Mouse (Mus musculus) MEL (cell line): Measurements from ENCODE around the gene Slc16a9. TPM values are rescaled to one million over a fixed set of nuclear protein-coding genes. Genes with fewer than 3 reads are reported as not detected.

Experiments used
- DNase-seq: peaks from one replicate; pipeline ENCODE4 v3.0.0; 2011; ENCODE audit warnings: low read depth, low spot score
- H3K27ac ChIP-seq: 2 replicates; pipeline ENCODE4 v1.5.1; 2012; ENCODE audit warnings: low read depth, mild to moderate bottlenecking, control low read depth, low read length, moderate library complexity; ENCODE audit not compliant: control insufficient read depth
- H3K27me3 ChIP-seq, 2 experiments: fragments of 150-350 bp in 1 of 2; sonication (generic) in 1 of 2; 2 replicates each; pipeline ENCODE4 v1.6.1; 2012; ENCODE audit warnings: low read length in 2 of 2, mild to moderate bottlenecking in 2 of 2, improper control_type of control experiment in 1 of 2, moderate library complexity in 1 of 2; ENCODE audit not compliant: insufficient read depth in 2 of 2, control insufficient read depth in 1 of 2
- H3K36me3 ChIP-seq, 2 experiments: 2 replicates each; pipeline ENCODE4 v1.6.1; 2012 to 2014; ENCODE audit warnings: low read length in 2 of 2, improper control_type of control experiment in 1 of 2, inconsistent platforms in 1 of 2, mild to moderate bottlenecking in 1 of 2; ENCODE audit not compliant: insufficient read depth in 2 of 2, control insufficient read depth in 1 of 2
- H3K4me1 ChIP-seq, 2 experiments: fragments of 150-350 bp in 1 of 2; sonication (generic) in 1 of 2; 2 replicates each; pipeline ENCODE4 v1.6.1; 2012; ENCODE audit warnings: low read length in 2 of 2, improper control_type of control experiment in 1 of 2, mild to moderate bottlenecking in 1 of 2; ENCODE audit not compliant: insufficient read depth in 2 of 2, control insufficient read depth in 1 of 2
- H3K4me3 ChIP-seq, 2 experiments: fragments of 150-350 bp in 1 of 2; sonication (generic) in 1 of 2; 2 replicates each; pipeline ENCODE4 v1.5.1; 2012; ENCODE audit warnings: low read depth in 2 of 2, low read length in 2 of 2, mild to moderate bottlenecking in 2 of 2, moderate library complexity in 2 of 2, control low read depth in 1 of 2, improper control_type of control experiment in 1 of 2; ENCODE audit not compliant: control insufficient read depth in 1 of 2, insufficient read depth in 1 of 2
- H3K79me2 ChIP-seq: 2 replicates; pipeline ENCODE4 v1.6.1; 2012; ENCODE audit warnings: mild to moderate bottlenecking, low read length, moderate library complexity; ENCODE audit not compliant: control insufficient read depth, poor library complexity, insufficient read depth
- H3K9ac ChIP-seq: 2 replicates; pipeline ENCODE4 v1.6.1; 2012; ENCODE audit warnings: low read depth, mild to moderate bottlenecking, control low read depth, low read length, moderate library complexity; ENCODE audit not compliant: control insufficient read depth, poor library complexity, severe bottlenecking
- H3K9me3 ChIP-seq: fragments of 150-350 bp; sonication (generic); replicated peaks from 2 replicates; pipeline ENCODE4 v1.6.1; 2012; ENCODE audit warnings: mild to moderate bottlenecking, low read length, improper control_type of control experiment, moderate library complexity; ENCODE audit not compliant: insufficient read depth
- BHLHE40 ChIP-seq: IDR thresholded peaks from 2 replicates; pipeline ENCODE4 v1.6.1; 2012; ENCODE audit warnings: low read depth, mild to moderate bottlenecking, inconsistent platforms, low read length, improper control_type of control experiment, borderline replicate concordance
- CHD1 ChIP-seq: IDR thresholded peaks from 2 replicates; pipeline ENCODE4 v1.6.1; 2012; ENCODE audit warnings: low read depth, mild to moderate bottlenecking, inconsistent platforms, low read length, improper control_type of control experiment
- EP300 ChIP-seq, 2 experiments: IDR thresholded peaks; 2 replicates each; pipeline ENCODE4 v1.6.1; 2011; ENCODE audit warnings: improper control_type of control experiment in 2 of 2, low read length in 2 of 2, low read depth in 1 of 2, mild to moderate bottlenecking in 1 of 2
- NRF1 ChIP-seq: IDR thresholded peaks from 2 replicates; pipeline ENCODE4 v1.6.1; 2014; ENCODE audit warnings: low read depth, mild to moderate bottlenecking, inconsistent platforms, low read length, improper control_type of control experiment, moderate library complexity; ENCODE audit not compliant: poor library complexity, insufficient read depth, severe bottlenecking
- RCOR1 ChIP-seq: IDR thresholded peaks from 2 replicates; pipeline ENCODE4 v1.6.1; 2012; ENCODE audit warnings: low read depth, mild to moderate bottlenecking, inconsistent platforms, low read length, improper control_type of control experiment
- TAL1 ChIP-seq: IDR thresholded peaks from 2 replicates; pipeline ENCODE4 v1.6.1; 2012; ENCODE audit warnings: mild to moderate bottlenecking, inconsistent platforms, low read length, moderate library complexity, mixed read lengths
- USF1 ChIP-seq: IDR thresholded peaks from 2 replicates; pipeline ENCODE4 v1.6.1; 2014; ENCODE audit warnings: low read depth, mild to moderate bottlenecking, inconsistent platforms, low read length, improper control_type of control experiment, moderate library complexity
- ZC3H11A ChIP-seq: IDR thresholded peaks from 2 replicates; pipeline ENCODE4 v1.6.1; 2012; ENCODE audit warnings: low read depth, mild to moderate bottlenecking, inconsistent platforms, low read length, improper control_type of control experiment
- ZKSCAN1 ChIP-seq: IDR thresholded peaks from 2 replicates; pipeline ENCODE4 v1.6.1; 2012; ENCODE audit warnings: low read depth, mild to moderate bottlenecking, inconsistent platforms, low read length, improper control_type of control experiment, moderate library complexity
- polyA plus RNA-seq, 2 experiments: library from polyadenylated mRNA; stranded (reverse) in 1 of 2; unstranded in 1 of 2; fragments of >175 nt in 1 of 2; fragments of >200 nt in 1 of 2; gene quantifications; 2 replicates each; pipeline versions ENCODE4 v1.2.1 to v1.2.4; 2012; ENCODE audit warnings: low replicate concordance in 2 of 2, low read depth in 1 of 2; ENCODE audit not compliant: insufficient read length in 2 of 2, insufficient read depth in 1 of 2, missing spikeins in 1 of 2
- total RNA-seq: library from RNA; depleted of rRNA; stranded (reverse); fragments of 300-350 nt; gene quantifications from 2 replicates; pipeline ENCODE4 v1.2.3, GENCODE M21; 2012

Slc16a9 gene
- total and polyA plus RNA-seq, 3 experiments, result not detected

DNA sequence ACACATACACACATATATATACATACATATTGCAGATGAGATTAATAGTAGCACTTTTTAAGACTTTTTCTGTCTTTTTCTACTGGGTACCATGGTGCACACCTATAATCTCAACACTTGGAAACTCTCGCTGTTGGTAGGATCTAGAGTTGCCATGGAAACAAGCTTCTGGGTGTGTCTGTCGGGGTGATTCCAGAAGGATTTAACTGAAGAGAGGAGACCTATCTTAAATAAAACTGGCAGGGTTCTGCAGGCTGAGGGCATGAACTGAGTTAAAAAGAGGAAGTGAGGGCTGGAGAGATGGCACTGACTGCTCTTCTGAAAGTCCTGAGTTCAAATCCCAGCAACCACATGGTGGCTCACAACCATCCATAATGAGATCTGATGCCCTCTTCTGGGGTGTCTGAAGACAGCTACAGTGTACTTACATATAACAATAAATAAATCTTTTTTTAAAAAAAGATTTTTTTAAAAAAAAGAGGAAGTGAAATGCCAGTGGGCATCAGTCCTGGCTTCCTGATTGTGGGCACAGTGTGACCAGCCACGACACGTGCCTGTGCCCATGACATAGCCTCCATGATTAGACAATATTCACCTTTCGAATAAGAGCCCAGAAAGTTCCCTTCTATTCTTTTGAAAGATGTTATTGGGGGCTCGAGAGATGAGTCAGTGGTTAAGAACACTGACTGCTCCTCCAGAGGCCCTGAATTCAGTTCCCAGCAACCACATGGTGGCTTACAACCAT, 45.3 kb upstream of the Slc16a9 start:
- Histone ChIP-seq H3K9me3 (no peaks in the 10 kb centered on the region), H3K4me3 (no peak overlapping the region), H3K27ac (no peak overlapping the region), H3K4me1 (peaks cover 0 to 16% of the 10 kb centered on the region in 2 experiments; a peak in 2 of 4 replicates), H3K79me2 (no peaks in the 10 kb centered on the region), H3K36me3 (peaks cover 0 to 9% of the 10 kb centered on the region in 2 experiments; a peak in 2 of 4 replicates), H3K27me3 (no peaks in the 10 kb centered on the region), H3K9ac (no peak overlapping the region)
- DNase-seq, result no peak
- TF ChIP-seq ZKSCAN1, result no peak
- TF ChIP-seq RCOR1, result 0 out of 2 replicates have a peak, but pooled peaks have one; percentile 8
- TF ChIP-seq BHLHE40, result peak; percentile 12; the same call in 1 of the 2 replicates
- no peak for TF ChIP-seq USF1
- TF ChIP-seq ZC3H11A, result no peak

- DNase-seq, result peak; percentile 36
- H3K4me3 ChIP-seq, result no peak overlapping the region
- H3K36me3 ChIP-seq, result peaks cover 0 to 2% of the 10 kb centered on the region in 2 experiments; a peak in 2 of 4 replicates
- no peaks in the 10 kb centered on the region for H3K79me2 ChIP-seq
- H3K27ac ChIP-seq, result no peak overlapping the region
- H3K27me3 ChIP-seq, result no peaks in the 10 kb centered on the region
- no peak overlapping the region for H3K9ac ChIP-seq
- H3K4me1 ChIP-seq, result peaks cover 0 to 6% of the 10 kb centered on the region in 2 experiments; a peak in 2 of 4 replicates
- TF ChIP-seq TAL1 (0 out of 2 replicates have a peak, but pooled peaks have one; percentile 15), CHD1 (no peak), EP300 (IDR thresholded peaks at IDR 0.05; ENCODE audit: low read depth in 1 of 2, low read length in 2 of 2) (0 out of 4 replicates have a peak, but pooled peaks of 1 of the 2 experiments have one; percentile 11), NRF1 (peak; percentile 51; the same call in 1 of the 2 replicates)
- TF ChIP-seq, all 39 proteins: peak for 3
- H3K9me3 ChIP-seq, result no peaks in the 10 kb centered on the region
Observed at GRCm38 (mm10) chr10:70200889-70201500, 43.9 kb upstream of the Slc16a9 start.
